Mouse (Mus musculus) cerebellum, adult 11 months (tissue): Measurements from ENCODE around the gene Hoxd9.

ENCODE experiments used
- DNase-seq: peaks from one replicate; pipeline ENCODE4 v3.0.0; 2022

The Hoxd9 gene

GRCm38 (mm10) chr2:74697567-74698121 is at the start of gene Hoxd9:
Hoxd9 (plus strand) TSS chr2:74697727.
- DNase-seq, result no peak

- DNase-seq, result no peak
These were observed 44.6 kb upstream of the Hoxd9 start for GRCm38 (mm10) chr2:74652996-74653340.

GRCm38 (mm10) chr2:74653781-74654535 is 43.6 kb upstream of the Hoxd9 start:
- DNase-seq, result no peak

GRCm38 (mm10) chr2:74654743-74655419 is 42.6 kb upstream of the Hoxd9 start:
- no peak for DNase-seq

GRCm38 (mm10) chr2:74655420-74655781 is 42.1 kb upstream of the Hoxd9 start:
- no peak for DNase-seq

GRCm38 (mm10) chr2:74655821-74656631 is 41.5 kb upstream of the Hoxd9 start:
- no peak for DNase-seq

- DNase-seq, result no peak
These were observed 40.9 kb upstream of the Hoxd9 start for GRCm38 (mm10) chr2:74656632-74657021.

- DNase-seq, result no peak
These were observed 40.1 kb upstream of the Hoxd9 start for GRCm38 (mm10) chr2:74657251-74658023.

GRCm38 (mm10) chr2:74658024-74658666 is 39.4 kb upstream of the Hoxd9 start:
- no peak for DNase-seq

GRCm38 (mm10) chr2:74658667-74659371 is 38.7 kb upstream of the Hoxd9 start:
- DNase-seq, result no peak

GRCm38 (mm10) chr2:74659507-74660005 is 38.0 kb upstream of the Hoxd9 start, which contains the start of gene Evx2:
Evx2 (minus strand) TSS chr2:74659557.
- DNase-seq, result no peak

GRCm38 (mm10) chr2:74660421-74661375 is 36.8 kb upstream of the Hoxd9 start:
- DNase-seq, result no peak

- no peak for DNase-seq
These were observed 35.8 kb upstream of the Hoxd9 start for GRCm38 (mm10) chr2:74661685-74662084.

- DNase-seq, result no peak
These were observed 34.1 kb upstream of the Hoxd9 start for GRCm38 (mm10) chr2:74663291-74663925.

- DNase-seq, result no peak
These were observed 31.1 kb upstream of the Hoxd9 start for GRCm38 (mm10) chr2:74666411-74666810.

GRCm38 (mm10) chr2:74667191-74667841 is 30.2 kb upstream of the Hoxd9 start:
- DNase-seq, result no peak

- DNase-seq, result no peak
These were observed 29.6 kb upstream of the Hoxd9 start, which contains the start of gene Hoxd13 for GRCm38 (mm10) chr2:74667842-74668357. Hoxd13 (plus strand) TSS chr2:74668310.
